Mouse (Mus musculus) cerebral cortex, adult 2 months (tissue): ENCODE measurements around the gene Anxa2.

Source experiments
- WGBS: fragments of 180-500 bp; shearing (Covaris S2); methylation state at CpG from one replicate; pipeline ENCODE4 v1.1.7; 2018; 5-methylcytosine and 5-hydroxymethylcytosine counted together

Gene Anxa2

DNA sequence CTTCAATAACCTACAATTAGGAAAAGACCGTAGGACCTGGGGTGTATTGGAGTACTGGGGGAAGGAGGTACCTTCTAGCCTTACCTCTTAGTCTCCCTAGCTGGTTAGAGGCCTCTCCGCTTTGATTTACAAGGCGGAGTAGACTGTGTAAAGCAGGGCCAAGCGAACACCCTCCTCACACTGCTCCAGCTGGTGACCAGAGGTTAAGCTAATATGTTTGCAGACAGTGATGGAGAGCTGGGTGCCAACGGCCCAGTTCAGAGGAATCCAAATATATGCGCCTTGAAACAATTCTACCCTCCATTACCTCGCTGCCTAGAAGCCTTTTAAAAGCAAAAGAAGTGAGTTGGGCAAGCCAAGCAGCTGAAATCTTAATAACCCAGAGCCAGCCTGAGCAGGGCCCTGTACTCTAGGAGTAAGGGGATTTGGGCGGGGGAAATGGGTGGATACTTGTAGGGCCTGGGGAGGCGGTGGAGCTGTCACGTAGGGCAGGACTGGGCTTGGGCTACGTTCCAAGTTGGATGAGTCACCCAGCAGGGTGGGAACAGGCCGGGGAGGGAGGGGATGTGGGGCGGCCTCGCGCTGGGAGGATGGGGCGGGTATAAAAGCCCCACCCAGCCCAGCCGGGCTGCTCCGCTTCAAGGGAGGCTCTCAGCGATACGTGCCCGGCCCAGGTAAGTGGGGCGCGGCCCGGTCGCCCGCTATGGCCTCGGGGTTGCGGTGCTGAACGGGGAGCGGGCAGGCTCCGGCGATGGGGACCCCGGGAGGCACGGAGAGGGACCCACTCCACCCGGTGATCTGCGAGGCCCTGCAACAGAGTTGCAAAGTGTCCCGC, at the start of gene Anxa2:
TSS of gene Anxa2 (plus strand) at position 555 of the 835 bp plus-strand sequence.
- 20% methylated on average over 37 of the region's 37 CpGs for WGBS

DNA sequence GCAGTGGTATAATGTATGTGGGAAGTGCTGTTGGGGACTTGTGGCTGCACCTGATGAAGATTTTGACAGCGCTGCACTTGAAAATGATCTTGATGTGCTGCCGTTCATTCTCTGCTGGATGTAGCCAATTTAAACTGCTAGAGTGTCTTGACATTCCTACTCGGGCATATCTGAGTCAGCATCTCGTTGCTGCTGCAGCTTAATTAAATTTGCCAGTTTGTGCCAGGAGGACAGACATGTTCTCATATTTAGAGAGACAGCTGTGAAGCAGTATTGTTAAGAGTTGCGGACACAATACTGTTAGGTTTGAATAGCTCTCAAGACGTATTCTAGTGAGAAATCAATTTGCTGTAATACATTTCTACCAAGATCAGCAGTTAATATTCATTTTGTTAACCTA, 48.7 kb upstream of the Anxa2 start:
- WGBS, result 50% methylated on average over 6 of the region's 6 CpGs

DNA sequence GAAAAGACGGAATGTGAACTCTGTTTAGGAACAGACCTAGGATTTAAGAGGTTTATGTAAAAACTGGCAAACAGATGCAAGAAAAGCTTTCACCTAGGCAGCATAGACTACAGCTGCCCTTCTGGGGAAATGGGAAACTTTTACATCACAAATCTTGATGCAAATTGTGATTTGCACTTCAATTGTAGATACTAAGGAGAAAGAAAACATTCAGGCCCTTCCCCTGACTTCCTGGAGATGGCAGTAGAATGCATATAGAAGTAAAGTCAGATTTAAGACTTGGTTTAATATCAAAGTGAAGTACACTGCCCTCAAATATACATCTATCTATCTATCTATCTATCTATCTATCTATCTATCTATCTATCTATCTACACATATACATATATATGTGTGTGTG, 33.9 kb upstream of the Anxa2 start:
- 92% methylated on average over 1 of the region's 1 CpGs for WGBS

DNA sequence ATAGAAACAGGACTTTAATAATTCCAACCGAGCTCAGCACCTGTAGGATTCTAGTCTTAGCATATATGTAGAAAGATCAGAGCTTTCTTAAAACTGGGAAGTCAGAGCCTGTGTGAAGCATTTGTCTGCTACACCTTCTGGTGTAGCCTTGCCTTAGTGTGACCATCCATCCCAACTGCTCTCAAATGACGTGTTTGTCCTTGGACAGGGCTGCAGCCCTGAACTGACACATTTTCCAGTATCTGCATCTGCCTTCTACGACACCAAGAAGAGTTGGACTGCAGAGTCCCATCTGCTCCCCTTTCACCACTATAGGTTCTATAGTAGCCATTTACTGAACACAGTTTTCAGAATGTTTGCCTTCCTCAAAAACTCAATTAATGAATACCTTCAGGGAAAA, 22.9 kb upstream of the Anxa2 start:
- 90% methylated on average over 3 of the region's 3 CpGs for WGBS

DNA sequence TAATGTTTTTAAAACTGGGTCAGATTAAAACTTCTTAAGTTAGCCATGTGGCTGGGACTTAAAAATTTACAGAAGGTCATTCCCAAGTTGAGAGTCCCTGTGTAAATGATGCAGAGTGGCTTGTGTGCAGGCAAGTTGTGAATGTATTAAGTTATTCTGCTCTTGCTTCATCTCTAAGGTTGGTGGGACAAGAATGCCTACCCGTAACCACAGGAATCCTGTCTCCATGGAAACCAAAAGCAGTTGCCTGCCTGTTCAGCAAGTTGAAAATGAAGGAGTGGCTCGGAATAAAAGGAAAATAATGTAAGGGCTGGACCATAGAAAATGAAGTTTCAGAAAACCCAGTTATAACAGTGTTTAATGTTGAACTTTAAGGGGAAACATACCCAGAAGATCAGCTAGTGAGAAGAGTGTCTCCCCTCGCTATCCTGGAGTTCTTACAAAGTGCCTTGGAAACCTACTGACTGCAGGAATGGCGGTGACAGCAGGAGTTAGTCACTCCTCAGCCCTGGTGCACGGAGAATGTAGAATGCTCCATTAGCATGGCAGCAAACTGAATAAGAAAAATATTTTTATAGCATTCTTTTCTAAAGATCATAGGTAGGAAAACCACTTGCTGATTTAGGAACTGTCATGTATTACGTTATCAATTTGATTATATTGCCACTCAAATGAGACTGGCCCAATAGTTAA, 21.4 kb upstream of the Anxa2 start:
- WGBS, result 45% methylated on average over 6 of the region's 6 CpGs

DNA sequence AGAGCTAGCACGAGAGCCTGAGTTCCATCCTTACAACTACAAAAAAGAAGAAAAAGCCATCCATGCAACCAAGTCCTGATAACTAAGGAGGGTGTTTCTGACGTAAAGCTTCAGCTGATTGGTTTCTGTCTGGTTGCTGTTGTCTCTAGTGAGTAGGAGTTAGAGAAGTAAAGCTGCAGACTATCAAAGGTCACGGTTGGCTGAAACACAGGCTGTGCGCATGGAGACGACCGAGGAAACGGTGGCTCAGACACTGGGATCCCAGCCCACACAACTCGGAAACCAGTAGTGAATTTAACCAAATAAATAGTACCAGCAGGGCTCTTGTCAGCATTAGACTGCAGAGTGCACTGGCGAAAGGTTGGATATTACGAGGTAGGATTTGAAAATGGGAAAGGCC, 18.2 kb upstream of the Anxa2 start:
- 79% methylated on average over 10 of the region's 10 CpGs for WGBS

DNA sequence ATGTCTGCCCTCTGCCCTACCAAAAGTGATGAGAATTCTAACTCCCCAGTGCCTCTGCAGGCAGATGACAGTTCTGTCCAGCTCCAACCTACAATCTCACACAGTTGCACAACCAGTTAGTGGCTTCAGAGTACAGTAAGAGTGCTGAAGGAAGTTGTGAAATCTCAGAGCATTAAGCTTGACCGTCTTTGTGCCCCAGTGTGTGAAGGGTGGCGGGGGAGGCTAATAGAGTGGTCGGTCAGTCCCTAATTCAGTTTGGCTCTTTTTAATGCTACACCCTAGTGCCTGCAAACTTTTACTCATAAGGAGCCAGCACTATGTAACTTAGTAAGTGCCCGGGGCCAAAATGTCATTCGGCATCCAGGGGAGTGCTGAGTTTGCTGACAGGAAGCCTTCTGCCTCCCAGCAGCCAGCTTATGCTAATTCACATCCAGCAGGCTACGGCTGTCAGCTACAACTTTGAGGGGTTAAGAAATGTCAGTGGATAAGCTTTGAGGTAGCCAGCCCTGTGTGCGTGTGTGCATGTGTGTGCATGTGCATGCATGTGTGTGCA, 13.5 kb upstream of the Anxa2 start:
- 60% methylated on average over 7 of the region's 7 CpGs for WGBS

DNA sequence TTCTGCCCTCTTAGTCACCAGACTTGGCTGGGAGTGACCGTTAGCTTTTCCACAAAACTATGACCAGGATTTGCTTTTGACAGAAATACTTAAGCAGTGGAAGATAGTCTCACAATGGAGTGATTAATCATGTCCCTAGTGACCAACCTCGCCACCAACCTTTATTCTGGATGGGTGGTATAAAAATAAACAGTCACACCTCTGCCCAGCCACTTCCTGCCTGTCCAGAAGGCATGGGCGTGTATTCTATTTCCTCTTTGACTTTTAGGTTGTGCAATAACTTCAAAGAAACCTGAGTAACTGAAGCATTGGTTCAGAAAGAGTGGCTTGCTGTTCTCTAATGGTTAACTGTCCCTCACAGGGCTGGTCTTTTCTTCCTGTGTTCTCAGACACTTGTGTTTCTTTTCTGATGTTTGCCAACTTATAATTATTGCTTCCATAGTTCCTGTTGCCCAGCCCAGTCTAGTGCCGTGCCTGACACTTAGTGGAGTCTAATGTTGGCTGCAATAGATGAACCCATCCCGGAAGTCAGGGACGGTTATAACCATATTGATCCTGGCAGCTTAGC, 10.9 kb upstream of the Anxa2 start:
- WGBS, result 72% methylated on average over 6 of the region's 6 CpGs

DNA sequence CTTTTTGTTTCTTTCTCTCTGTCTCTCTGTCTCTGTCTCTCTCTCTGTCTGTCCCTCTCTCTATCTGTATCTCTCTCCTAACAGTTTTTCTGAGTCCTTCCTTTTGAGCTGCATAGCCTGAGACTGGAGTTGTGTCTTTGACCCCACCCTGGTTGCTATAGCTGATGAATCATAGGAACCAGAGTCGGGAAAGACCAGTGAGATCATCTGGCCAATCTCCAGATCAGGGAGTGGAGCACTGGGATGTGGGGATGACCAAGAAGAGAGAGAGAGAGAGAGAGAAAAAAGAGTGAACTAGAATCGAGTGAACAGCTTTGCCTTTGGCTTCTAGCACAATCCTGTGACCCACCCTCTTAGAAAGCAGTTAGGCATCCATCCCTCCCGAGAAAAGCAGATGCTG, 10.2 kb upstream of the Anxa2 start:
- 53% methylated on average over 3 of the region's 3 CpGs for WGBS

DNA sequence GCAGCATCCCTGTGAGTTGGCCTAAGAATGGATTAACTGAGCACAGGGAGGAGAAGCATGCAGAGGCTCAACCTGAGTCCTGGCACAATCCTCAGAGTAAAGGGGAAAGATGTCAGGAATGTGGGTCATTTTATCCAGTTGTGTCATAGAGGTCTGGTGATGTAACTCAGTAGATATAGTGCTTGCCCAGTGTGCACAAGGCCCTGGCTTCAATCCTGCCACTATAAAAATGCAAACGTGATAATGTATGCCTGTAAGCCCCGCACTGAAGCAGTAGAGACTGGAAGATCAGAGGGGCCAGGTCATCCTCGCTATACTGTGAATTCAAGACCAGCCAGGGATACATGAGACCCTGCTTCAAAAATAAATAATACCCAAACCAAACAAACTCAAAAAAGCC, 4.6 kb upstream of the Anxa2 start:
- 85% methylated on average over 3 of the region's 3 CpGs for WGBS

DNA sequence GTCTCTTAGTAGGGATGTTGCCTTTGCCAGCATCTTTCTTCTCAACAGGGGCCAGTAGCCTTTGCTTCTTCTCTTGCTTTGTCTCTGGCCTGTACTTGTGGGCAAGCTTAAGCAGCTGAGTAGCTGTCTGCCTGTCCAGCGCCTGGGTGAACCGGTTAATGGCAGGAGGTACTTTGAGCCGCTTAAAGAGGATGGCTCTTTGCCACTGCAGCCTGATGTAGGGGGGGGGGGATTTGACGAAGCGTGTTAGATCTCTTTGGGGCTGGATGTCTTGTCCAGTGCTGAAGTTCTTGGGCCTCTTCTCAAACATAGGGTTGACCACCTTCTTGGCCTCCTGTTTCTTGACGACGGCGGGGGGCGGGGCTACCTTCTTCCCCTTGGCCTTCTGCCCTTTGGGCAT, 2.8 kb upstream of the Anxa2 start:
- 87% methylated on average over 9 of the region's 9 CpGs for WGBS

DNA sequence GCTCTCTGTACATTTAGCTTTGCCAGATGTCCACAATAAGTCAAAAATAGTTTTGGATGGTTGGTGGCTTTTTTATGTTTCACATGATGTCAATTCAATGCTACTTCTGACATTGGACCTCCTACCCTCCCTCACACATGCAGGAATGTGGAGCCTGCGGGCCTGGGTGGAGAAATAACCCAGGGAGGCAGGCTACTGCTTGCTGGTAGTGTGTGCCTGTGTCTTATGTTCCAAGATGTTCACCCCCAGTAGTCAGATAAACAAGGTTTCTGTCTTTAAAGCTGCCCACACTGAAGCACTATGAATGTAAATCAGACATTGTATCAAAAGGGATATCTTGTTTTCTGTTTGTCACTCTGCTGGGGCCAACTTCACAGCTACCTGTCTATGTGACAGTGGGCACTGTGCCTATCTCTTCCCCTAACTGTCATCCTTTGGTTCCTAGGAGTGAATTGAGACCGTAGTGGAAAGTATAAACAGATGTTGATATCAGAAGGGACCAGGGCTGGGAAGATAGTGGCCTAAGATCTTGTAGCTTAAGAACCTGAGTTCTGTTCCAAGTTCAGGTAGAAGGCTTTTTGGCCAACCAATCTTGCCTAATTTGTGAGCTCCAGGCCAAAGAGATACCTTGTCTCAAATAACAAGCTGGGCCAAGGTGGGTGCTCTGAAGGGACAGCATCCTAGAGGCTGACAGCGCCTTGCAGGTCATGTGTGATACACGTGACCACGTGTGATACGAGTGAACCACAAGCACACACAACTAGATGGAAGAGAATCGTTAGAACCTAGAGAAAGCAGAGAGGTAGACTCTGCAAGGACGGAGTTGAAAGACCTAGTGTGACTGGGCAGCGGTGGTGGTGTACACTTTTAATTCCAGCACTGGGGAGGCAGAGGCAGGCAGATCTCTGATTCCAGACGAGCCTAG, 1.3 kb upstream of the Anxa2 start:
- 96% methylated on average over 10 of the region's 10 CpGs for WGBS

DNA sequence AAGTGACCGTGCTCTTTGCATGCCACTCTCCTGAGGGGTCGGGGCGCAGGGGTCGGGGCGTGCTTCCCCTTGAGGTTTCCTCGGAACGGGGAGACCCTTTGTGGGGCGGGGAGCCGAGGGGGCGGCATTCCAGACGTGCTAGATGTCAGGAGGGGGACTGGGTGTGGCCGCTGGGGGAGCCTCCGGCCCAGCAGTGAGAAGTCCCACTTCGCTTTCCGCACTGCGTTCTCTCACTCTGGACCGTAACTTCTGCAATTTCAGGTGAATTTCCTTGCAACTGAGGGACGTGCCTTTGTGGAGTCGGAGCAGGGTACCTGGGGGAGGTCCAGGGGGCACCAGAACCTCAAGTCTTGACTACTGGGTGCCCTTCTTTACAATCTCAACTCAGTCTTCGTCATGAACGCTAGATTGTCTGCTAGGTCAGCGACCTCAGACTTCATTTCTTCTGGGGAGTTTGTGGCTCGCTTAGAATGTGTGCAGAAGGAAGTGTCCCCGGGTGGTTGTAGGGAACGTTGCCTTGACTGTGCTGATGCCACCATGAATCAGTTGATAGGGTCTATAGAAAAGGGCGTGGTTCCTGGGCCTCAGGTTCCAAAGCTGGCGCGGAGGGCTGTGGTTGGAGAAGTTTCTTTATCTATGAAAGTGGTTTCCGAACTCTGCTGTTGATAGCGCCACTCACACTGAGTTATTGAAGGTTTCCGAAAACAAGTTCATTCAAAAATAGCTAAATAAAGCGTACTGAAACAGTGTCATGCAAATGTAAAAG, 664 bp downstream of the Anxa2 start:
- 23% methylated on average over 32 of the region's 32 CpGs for WGBS

DNA sequence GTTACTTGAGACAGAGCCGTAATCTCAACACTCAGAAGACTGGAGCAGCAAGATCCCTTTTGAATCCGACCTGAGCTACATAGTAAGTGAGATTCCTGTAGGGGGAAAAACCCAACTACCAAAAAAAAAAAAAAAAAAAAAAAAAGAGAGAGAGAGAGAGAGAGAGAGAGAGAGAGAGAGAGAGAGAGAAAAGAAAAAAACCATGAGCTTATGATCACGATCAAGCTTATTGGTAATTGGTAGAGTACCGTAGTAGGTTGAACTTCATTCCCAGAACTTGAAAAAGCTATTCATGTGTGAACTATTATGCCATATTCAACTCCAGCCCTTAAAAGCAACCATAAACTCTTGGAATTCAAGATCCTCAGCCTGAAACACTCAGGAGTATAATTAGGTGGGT, 1.3 kb downstream of the Anxa2 start:
- WGBS, result 71% methylated on average over 4 of the region's 4 CpGs

DNA sequence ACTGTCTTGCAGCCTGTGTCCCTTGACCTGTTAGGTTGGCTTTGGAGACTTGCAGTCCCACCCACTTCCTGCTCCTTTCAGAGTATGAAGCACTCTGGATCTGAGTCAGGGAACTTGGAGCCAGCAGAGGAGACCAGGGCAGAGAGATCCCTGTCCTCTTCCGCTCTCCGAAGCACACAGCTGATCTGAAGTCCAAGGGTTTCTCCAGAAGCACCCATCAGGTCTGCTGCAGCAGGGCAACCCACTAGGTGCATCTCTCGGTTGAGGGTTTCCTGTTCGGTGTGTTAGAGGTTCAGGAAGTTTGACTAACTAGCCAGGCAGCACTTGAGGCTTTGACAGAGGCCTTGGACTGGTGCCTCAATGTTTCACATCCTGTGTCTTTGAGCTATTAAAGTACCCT, 2.0 kb downstream of the Anxa2 start:
- 70% methylated on average over 4 of the region's 4 CpGs for WGBS

DNA sequence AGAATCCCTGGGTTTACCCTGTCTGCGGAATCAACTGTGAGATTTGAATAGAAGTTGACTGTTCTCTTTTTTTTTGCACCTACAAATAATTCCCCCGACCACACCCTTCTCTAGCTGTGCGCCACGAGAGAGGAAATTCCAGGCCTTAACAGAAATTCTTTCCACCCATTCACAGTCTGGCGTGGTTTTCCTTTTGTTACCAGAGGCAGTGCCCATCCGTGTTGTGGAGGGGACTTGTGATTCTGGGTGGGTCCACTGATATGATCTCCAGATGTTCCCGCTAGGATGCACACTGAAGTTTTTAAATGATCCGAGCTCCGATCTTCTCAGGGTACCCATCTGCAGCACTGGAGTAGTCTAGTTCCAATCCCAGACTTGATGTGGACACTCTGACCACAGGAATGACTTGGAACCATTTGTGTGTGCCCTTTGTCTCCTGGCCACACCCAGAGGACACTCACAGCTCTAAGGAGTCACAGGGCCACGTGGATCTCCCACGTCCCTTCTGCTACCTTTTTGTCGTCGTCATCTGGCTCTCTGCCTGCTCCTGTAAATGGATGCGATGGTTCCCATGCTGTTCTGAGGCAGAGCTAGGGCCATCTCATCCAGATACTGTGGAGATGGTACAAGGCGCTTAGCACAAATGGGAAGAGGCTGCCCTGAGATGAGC, 3.1 kb downstream of the Anxa2 start:
- 82% methylated on average over 15 of the region's 15 CpGs for WGBS

DNA sequence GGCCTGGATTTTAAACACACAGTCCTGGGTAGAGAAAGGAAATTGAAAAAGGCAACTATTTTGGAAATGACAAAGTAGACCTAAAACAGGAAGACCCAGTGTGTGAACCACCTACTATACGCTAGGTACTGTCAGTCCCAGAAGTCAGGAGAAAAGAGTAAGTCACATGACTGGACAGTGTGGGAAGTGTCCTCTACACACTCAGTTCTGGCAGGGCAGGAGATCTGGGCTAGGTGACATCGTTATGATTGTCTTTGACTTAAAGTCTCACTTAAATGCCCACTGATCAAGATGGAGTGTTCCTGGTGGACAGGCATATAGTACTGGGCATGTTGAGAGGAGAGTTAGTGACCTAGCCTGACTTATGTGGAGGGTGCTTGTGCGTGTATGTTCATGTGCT, 3.7 kb downstream of the Anxa2 start:
- WGBS, result 93% methylated on average over 3 of the region's 3 CpGs

DNA sequence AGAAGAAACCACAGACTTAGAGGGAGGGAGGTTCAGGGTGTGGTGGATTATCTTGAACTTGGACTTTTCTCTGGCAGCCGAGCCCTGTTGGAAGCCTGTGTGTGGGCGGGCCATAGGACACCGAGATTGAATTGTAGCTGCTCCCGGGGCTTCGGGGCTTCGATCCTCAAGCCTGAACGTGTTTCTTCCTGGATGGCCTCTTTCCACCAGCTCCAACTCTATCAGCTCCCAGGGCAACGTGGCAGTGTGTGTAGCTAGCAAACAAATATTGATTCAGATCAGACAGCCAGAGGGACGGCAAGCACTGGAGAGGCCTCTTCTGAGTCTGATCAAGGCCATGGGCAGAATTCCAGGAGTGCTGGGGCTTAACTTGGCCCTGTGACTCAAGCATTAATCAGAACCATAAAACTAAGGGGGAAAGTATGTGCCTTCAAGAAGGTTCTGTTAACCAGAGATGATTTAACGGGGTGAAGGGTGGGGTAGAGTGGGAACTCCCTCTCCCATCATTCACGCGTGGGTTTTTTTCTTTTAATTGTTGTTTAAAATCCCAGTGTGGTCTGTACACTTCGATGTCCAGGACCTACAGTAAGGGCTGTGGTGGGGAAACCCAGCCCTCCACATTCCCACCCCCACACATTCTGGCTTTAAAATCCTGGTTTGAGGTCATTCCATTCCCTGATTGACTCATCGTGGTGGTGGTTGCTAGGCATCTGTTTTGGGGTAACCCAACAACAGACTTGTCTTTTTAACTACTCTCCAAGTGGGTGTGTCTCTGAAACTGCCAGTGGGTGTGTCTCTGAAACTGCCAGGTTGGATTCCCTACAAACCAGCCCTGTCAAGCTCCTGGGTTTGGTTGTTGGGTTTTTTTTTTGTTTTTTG, 4.6 kb downstream of the Anxa2 start:
- WGBS, result 52% methylated on average over 14 of the region's 14 CpGs

DNA sequence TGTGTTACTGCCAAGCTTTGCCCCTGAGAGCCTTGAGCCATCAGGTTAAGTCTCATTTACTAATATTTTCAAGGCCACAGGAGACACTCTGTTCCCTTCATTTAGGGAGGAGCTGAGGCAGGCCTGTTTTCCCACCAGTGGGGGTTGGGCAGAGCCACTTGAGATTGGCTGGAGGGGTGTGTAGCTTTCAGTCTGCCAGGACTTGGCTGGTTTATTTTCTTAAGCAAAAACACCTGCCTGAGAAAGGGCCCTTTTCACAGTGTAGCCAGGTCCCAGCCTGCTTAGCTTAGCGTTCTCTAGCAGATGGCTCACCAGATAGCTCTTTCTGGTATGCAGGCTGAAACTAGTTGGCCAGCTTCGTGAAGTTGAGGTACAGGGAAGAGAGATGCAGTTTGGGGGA, 5.6 kb downstream of the Anxa2 start:
- WGBS, result 50% methylated on average over 2 of the region's 2 CpGs
